Mouse (Mus musculus) kidney, adult 2 months (tissue): ENCODE data around the gene Cfap97d2.

Source experiments
- CTCF ChIP-seq: fragments of 200-500 bp; conservative IDR thresholded peaks from 2 replicates; pipeline ENCODE4 v1.5.1; 2011; ENCODE audit warnings: low read depth, mild to moderate bottlenecking, control low read depth, low read length, moderate library complexity, mixed read lengths; ENCODE audit not compliant: insufficient read depth, insufficient read length
- POLR2A ChIP-seq: fragments of 200-500 bp; IDR thresholded peaks from one replicate; pipeline ENCODE4 v1.6.1; 2011; ENCODE audit warnings: low read depth, low read length, control low read depth

- peak; percentile 25; the same call in 1 of the 2 replicates for TF ChIP-seq CTCF
- no peak for TF ChIP-seq POLR2A
Observed at GRCm38 (mm10) chr8:13687941-13688340, 17.7 kb upstream of the Cfap97d2 start.
